Mouse (Mus musculus): ENCODE measurements at regions not wholly inside any gene's neighbourhood (a gene's known extent, or its start where the extent isn't known, plus 50 kb on each side); places are given as distances from the start of the nearest gene placed in this dataset.
"Not testable (repeated sequence)": the region's sequence is repeated elsewhere in the genome, so short reads cannot be mapped to it uniquely, and the experiment has no call there.

GRCm38 (mm10) chr16:8246445-8246844 is 178.5 kb downstream of the Tmem114 start:
- no peak for DNase-seq (ENCODE audit: low spot score in 2 of 2)

- no peak for DNase-seq (ENCODE audit: low spot score in 2 of 2)
Observed at GRCm38 (mm10) chr16:8245612-8246011, 179.3 kb downstream of the Tmem114 start.

GRCm38 (mm10) chr16:8234351-8234750 is 190.6 kb downstream of the Tmem114 start:
- peak in 1 of 2 experiments; percentile 10 for DNase-seq (ENCODE audit: low spot score in 2 of 2)

GRCm38 (mm10) chr16:8232079-8232478 is 192.9 kb downstream of the Tmem114 start:
- no peak for DNase-seq (ENCODE audit: low spot score in 2 of 2)

GRCm38 (mm10) chr16:8223625-8224300 is 201.2 kb downstream of the Tmem114 start:
- no peak for DNase-seq (ENCODE audit: low spot score in 2 of 2)

- DNase-seq (ENCODE audit: low spot score in 2 of 2), result no peak
Observed at GRCm38 (mm10) chr16:8208251-8209181, 216.4 kb downstream of the Tmem114 start.

- no peak for DNase-seq (ENCODE audit: low spot score in 2 of 2)
Observed at GRCm38 (mm10) chr16:8205014-8205413, 219.9 kb downstream of the Tmem114 start.

GRCm38 (mm10) chr16:8201306-8201705 is 223.6 kb downstream of the Tmem114 start:
- no peak for DNase-seq (ENCODE audit: low spot score in 2 of 2)

GRCm38 (mm10) chr16:8198771-8199562 is 226.0 kb downstream of the Tmem114 start:
- no peak for DNase-seq (ENCODE audit: low spot score in 2 of 2)

GRCm38 (mm10) chr16:8189472-8190240 is 235.3 kb downstream of the Tmem114 start:
- DNase-seq (ENCODE audit: low spot score in 2 of 2), result no peak

- DNase-seq (ENCODE audit: low spot score in 2 of 2), result no peak
Observed at GRCm38 (mm10) chr16:8189071-8189470, 235.9 kb downstream of the Tmem114 start.

- DNase-seq (ENCODE audit: low spot score in 2 of 2), result no peak
Observed at GRCm38 (mm10) chr16:8188505-8188904, 236.4 kb downstream of the Tmem114 start.

GRCm38 (mm10) chr16:8184781-8185180 is 240.2 kb downstream of the Tmem114 start:
- DNase-seq (ENCODE audit: low spot score in 2 of 2), result no peak

GRCm38 (mm10) chr16:8178946-8179345 is 246.0 kb downstream of the Tmem114 start:
- DNase-seq (ENCODE audit: low spot score in 2 of 2), result no peak

GRCm38 (mm10) chr16:8177226-8177625 is 247.7 kb downstream of the Tmem114 start:
- DNase-seq (ENCODE audit: low spot score in 2 of 2), result not testable (repeated sequence)

- no peak for DNase-seq (ENCODE audit: low spot score in 2 of 2)
Observed at GRCm38 (mm10) chr16:8176126-8176525, 248.8 kb downstream of the Tmem114 start.

Data from adrenal gland, postnatal 4 days (tissue).